Mouse (Mus musculus): ENCODE results near the gene Ints11. TPM values are rescaled to one million over a fixed set of nuclear protein-coding genes. Genes with fewer than 3 reads are reported as not detected.

Ints11 gene
- polyA plus RNA-seq, 1 experiment from 2014 or later = 103 TPM

DNA sequence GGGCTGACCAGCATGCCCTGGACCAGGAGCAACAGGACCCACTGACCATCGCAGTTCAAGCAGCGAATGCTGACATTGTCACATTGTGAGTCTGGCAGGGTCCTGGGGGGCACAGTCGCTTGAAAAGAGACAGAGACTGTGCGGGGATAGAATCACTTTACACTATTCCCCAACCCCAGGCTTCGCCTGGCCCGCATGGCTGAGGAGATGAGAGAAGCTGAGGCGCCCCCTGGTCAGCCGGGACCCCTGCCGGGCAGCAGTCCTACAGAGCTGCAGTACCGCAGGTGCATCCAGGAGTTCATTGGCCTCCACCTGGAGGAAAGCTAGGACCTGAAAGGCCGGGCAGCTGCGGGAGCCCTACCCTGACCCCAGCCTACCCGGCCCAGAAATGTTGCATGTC is 36.3 kb downstream of the Ints11 start:
- Histone ChIP-seq H3K4me3 (ENCODE audit: low read depth, low read length) (no peak overlapping the region), H3K4me2 (no peak overlapping the region), H3K9me3 (ENCODE audit: control insufficient read depth, low read length) (no peaks in the 10 kb centered on the region), H3K27me3 (ENCODE audit: control insufficient read depth, insufficient read depth, low read length) (no peaks in the 10 kb centered on the region), H3K27ac (ENCODE audit: low read depth, low read length) (no peak overlapping the region), H3K4me1 (ENCODE audit: control insufficient read depth, insufficient read depth, low read length) (no peaks in the 10 kb centered on the region), H3K9ac (ENCODE audit: low read length) (no peak overlapping the region), H3K36me3 (ENCODE audit: control insufficient read depth, insufficient read depth, low read length) (peaks cover 28% of the 10 kb centered on the region)
- ATAC-seq (ENCODE audit: low FRiP score) (no peak), DNase-seq (ENCODE audit: low spot score, missing footprints) (peak; percentile 41)
- WGBS = 85% methylated on average over 13 of the region's 13 CpGs

- WGBS = 87% methylated on average over 9 of the region's 9 CpGs
- Histone ChIP-seq H3K9ac (ENCODE audit: low read length) (no peak overlapping the region), H3K4me1 (ENCODE audit: control insufficient read depth, insufficient read depth, low read length) (no peaks in the 10 kb centered on the region), H3K4me3 (ENCODE audit: low read depth, low read length) (no peak overlapping the region), H3K27ac (ENCODE audit: low read depth, low read length) (no peak overlapping the region), H3K9me3 (ENCODE audit: control insufficient read depth, low read length) (no peaks in the 10 kb centered on the region), H3K36me3 (ENCODE audit: control insufficient read depth, insufficient read depth, low read length) (peaks cover 28% of the 10 kb centered on the region), H3K4me2 (no peak overlapping the region), H3K27me3 (ENCODE audit: control insufficient read depth, insufficient read depth, low read length) (no peaks in the 10 kb centered on the region)
- DNase-seq (ENCODE audit: low spot score, missing footprints) (no peak), ATAC-seq (ENCODE audit: low FRiP score) (no peak)
These were observed 36.8 kb downstream of the Ints11 start for GRCm38 (mm10) chr4:155906125-155906524.

GRCm38 (mm10) chr4:155907003-155907402 is 37.7 kb downstream of the Ints11 start:
- Histone ChIP-seq H3K9ac (ENCODE audit: low read length) (no peak overlapping the region), H3K9me3 (ENCODE audit: control insufficient read depth, low read length) (no peaks in the 10 kb centered on the region), H3K4me1 (ENCODE audit: control insufficient read depth, insufficient read depth, low read length) (no peaks in the 10 kb centered on the region), H3K4me3 (ENCODE audit: low read depth, low read length) (no peak overlapping the region), H3K27me3 (ENCODE audit: control insufficient read depth, insufficient read depth, low read length) (no peaks in the 10 kb centered on the region), H3K36me3 (ENCODE audit: control insufficient read depth, insufficient read depth, low read length) (peaks cover 23% of the 10 kb centered on the region), H3K27ac (ENCODE audit: low read depth, low read length) (no peak overlapping the region), H3K4me2 (no peak overlapping the region)
- DNase-seq (ENCODE audit: low spot score, missing footprints) = no peak
- ATAC-seq (ENCODE audit: low FRiP score) = no peak
- WGBS = 86% methylated on average over 11 of the region's 11 CpGs

GRCm38 (mm10) chr4:155908281-155908680 is 38.9 kb downstream of the Ints11 start:
- Histone ChIP-seq H3K36me3 (ENCODE audit: control insufficient read depth, insufficient read depth, low read length) (peaks cover 12% of the 10 kb centered on the region), H3K27ac (ENCODE audit: low read depth, low read length) (no peak overlapping the region), H3K4me2 (no peak overlapping the region), H3K4me3 (ENCODE audit: low read depth, low read length) (no peak overlapping the region), H3K9me3 (ENCODE audit: control insufficient read depth, low read length) (no peaks in the 10 kb centered on the region), H3K9ac (ENCODE audit: low read length) (no peak overlapping the region), H3K4me1 (ENCODE audit: control insufficient read depth, insufficient read depth, low read length) (no peaks in the 10 kb centered on the region), H3K27me3 (ENCODE audit: control insufficient read depth, insufficient read depth, low read length) (no peaks in the 10 kb centered on the region)
- WGBS = 78% methylated on average over 7 of the region's 7 CpGs
- DNase-seq (ENCODE audit: low spot score, missing footprints) (peak; percentile 69), ATAC-seq (ENCODE audit: low FRiP score) (no peak)

DNA sequence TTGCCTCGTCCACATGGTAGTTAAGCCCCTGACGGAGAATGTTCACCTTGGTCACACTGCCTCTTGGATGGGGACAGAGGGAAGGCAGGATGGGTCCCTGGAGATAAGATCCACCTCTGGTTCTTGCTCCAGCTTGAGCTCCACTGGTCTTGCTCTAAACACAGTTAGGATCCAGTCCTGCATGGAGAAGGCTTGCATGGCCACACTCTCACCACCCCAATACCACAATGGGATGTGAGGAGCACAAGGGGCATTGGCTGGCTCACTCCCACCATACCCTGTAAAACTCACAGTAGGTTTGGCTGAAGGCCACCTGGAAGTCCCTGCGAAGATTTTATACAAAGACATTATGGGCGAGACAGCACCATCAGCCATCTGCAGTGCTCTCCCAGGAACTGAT is 39.4 kb downstream of the Ints11 start:
- WGBS = 88% methylated on average over 4 of the region's 4 CpGs
- no peak overlapping the region for H3K9ac ChIP-seq (ENCODE audit: low read length)
- DNase-seq (ENCODE audit: low spot score, missing footprints) = peak; percentile 60
- no peak overlapping the region for H3K4me2 ChIP-seq
- H3K27me3 ChIP-seq (ENCODE audit: control insufficient read depth, insufficient read depth, low read length) = no peaks in the 10 kb centered on the region
- H3K4me3 ChIP-seq (ENCODE audit: low read depth, low read length) = no peak overlapping the region
- no peak overlapping the region for H3K27ac ChIP-seq (ENCODE audit: low read depth, low read length)
- no peak for ATAC-seq (ENCODE audit: low FRiP score)
- no peaks in the 10 kb centered on the region for H3K4me1 ChIP-seq (ENCODE audit: control insufficient read depth, insufficient read depth, low read length)
- H3K9me3 ChIP-seq (ENCODE audit: control insufficient read depth, low read length) = no peaks in the 10 kb centered on the region
- H3K36me3 ChIP-seq (ENCODE audit: control insufficient read depth, insufficient read depth, low read length) = peaks cover 10% of the 10 kb centered on the region

DNA sequence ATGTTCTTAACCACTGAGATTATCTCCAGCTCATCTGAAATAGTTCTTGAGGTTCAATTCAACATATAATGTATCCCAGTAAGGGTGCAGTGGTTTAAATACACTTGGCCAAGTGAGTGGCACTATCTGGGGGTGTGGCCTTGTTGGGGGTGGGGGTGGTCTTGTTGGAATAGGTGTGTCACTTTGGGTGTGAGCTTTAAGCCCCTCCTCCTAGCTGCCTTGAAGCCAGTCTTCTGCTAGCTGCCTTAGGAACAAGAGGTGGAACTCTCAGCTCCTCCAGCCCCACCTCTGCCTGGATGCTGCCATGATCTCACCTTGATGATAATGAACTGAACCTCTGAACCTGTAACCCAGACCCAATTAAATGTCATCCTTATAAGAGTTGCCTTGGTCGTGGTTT is 62.7 kb downstream of the Ints11 start:
- ATAC-seq (ENCODE audit: low FRiP score) (no peak), DNase-seq (ENCODE audit: low spot score, missing footprints) (no peak)
- Histone ChIP-seq H3K4me2 (no peak overlapping the region), H3K27me3 (ENCODE audit: control insufficient read depth, insufficient read depth, low read length) (no peaks in the 10 kb centered on the region), H3K27ac (ENCODE audit: low read depth, low read length) (no peak overlapping the region), H3K4me3 (ENCODE audit: low read depth, low read length) (no peak overlapping the region), H3K9ac (ENCODE audit: low read length) (no peak overlapping the region), H3K36me3 (ENCODE audit: control insufficient read depth, insufficient read depth, low read length) (no peaks in the 10 kb centered on the region), H3K9me3 (ENCODE audit: control insufficient read depth, low read length) (no peaks in the 10 kb centered on the region), H3K4me1 (ENCODE audit: control insufficient read depth, insufficient read depth, low read length) (no peaks in the 10 kb centered on the region)
- 77% methylated on average over 1 of the region's 1 CpGs for WGBS

Small RNA genes within 50 kb of the gene (microRNA-seq; reads per million reads assigned to microRNA genes)
- not detected for gene Gm22991

Other genes starting within 250 kb of the Ints11 start
- gene Cdk11b, start 244.7 kb upstream of the Ints11 start, polyA plus RNA-seq (2014; fragmentation: Nextera tagmentation; extraction: Ambion mirVana) = 72.9 and 83.6 TPM in 2 replicates
- gene Gm10563, start 224.1 kb upstream of the Ints11 start, polyA plus RNA-seq (2014; fragmentation: Nextera tagmentation; extraction: Ambion mirVana) = not detected in 2 replicates
- 2.5 and 4.1 TPM in 2 replicates for gene Mmp23, start 216.2 kb upstream of the Ints11 start, polyA plus RNA-seq (2014; fragmentation: Nextera tagmentation; extraction: Ambion mirVana)
- gene Mib2, start 200.3 kb upstream of the Ints11 start, polyA plus RNA-seq (2014; fragmentation: Nextera tagmentation; extraction: Ambion mirVana) = 11.8 and 12.8 TPM in 2 replicates
- gene Fndc10, start 175.2 kb upstream of the Ints11 start, polyA plus RNA-seq (2014; fragmentation: Nextera tagmentation; extraction: Ambion mirVana) = 1.3 and 1.5 TPM in 2 replicates
- gene Ssu72, start 164.7 kb upstream of the Ints11 start, polyA plus RNA-seq (2014; fragmentation: Nextera tagmentation; extraction: Ambion mirVana) = 147 and 155 TPM in 2 replicates
- gene Tmem240, start 134.7 kb upstream of the Ints11 start, polyA plus RNA-seq (2014; fragmentation: Nextera tagmentation; extraction: Ambion mirVana) = 0.69 and 0.96 TPM in 2 replicates
- 84.5 and 84.6 TPM in 2 replicates for gene Atad3a, start 108.5 kb upstream of the Ints11 start, polyA plus RNA-seq (2014; fragmentation: Nextera tagmentation; extraction: Ambion mirVana)
- 9.1 and 9.9 TPM in 2 replicates for gene Vwa1, start 94.8 kb upstream of the Ints11 start, polyA plus RNA-seq (2014; fragmentation: Nextera tagmentation; extraction: Ambion mirVana)
- gene Tmem88b, start 83.7 kb upstream of the Ints11 start, polyA plus RNA-seq (2014; fragmentation: Nextera tagmentation; extraction: Ambion mirVana) = 0.14 and 0.21 TPM in 2 replicates
- gene Ankrd65, start 79.1 kb upstream of the Ints11 start, polyA plus RNA-seq (2014; fragmentation: Nextera tagmentation; extraction: Ambion mirVana) = not detected in 2 replicates
- 225 and 243 TPM in 2 replicates for gene Mrpl20, start 66.7 kb upstream of the Ints11 start, polyA plus RNA-seq (2014; fragmentation: Nextera tagmentation; extraction: Ambion mirVana)
- gene Ccnl2, start 57.1 kb upstream of the Ints11 start, polyA plus RNA-seq (2014; fragmentation: Nextera tagmentation; extraction: Ambion mirVana) = 146 and 157 TPM in 2 replicates
- 113 and 128 TPM in 2 replicates for gene Aurkaip1, start 38.3 kb upstream of the Ints11 start, polyA plus RNA-seq (2014; fragmentation: Nextera tagmentation; extraction: Ambion mirVana)
- 37.7 and 41.9 TPM in 2 replicates for gene Mxra8, start 29.9 kb upstream of the Ints11 start, polyA plus RNA-seq (2014; fragmentation: Nextera tagmentation; extraction: Ambion mirVana)
- gene Dvl1, start 22.1 kb upstream of the Ints11 start, polyA plus RNA-seq (2014; fragmentation: Nextera tagmentation; extraction: Ambion mirVana) = 8.6 and 10.7 TPM in 2 replicates
- 0.34 and 0.59 TPM in 2 replicates for gene Tas1r3, start 6.2 kb upstream of the Ints11 start, polyA plus RNA-seq (2014; fragmentation: Nextera tagmentation; extraction: Ambion mirVana)
- gene Cptp, start 106 bp upstream of the Ints11 start, polyA plus RNA-seq (2014; fragmentation: Nextera tagmentation; extraction: Ambion mirVana) = 24.7 and 24.8 TPM in 2 replicates
- 37.2 and 39.4 TPM in 2 replicates for gene Pusl1, start 22.2 kb downstream of the Ints11 start, polyA plus RNA-seq (2014; fragmentation: Nextera tagmentation; extraction: Ambion mirVana)
- gene Acap3, start 22.3 kb downstream of the Ints11 start, polyA plus RNA-seq (2014; fragmentation: Nextera tagmentation; extraction: Ambion mirVana) = 25.6 and 27.5 TPM in 2 replicates
- gene Ube2j2, start 74.3 kb downstream of the Ints11 start, polyA plus RNA-seq (2014; fragmentation: Nextera tagmentation; extraction: Ambion mirVana) = 148 and 158 TPM in 2 replicates
- 19.8 and 20.4 TPM in 2 replicates for gene C1qtnf12, start 92.8 kb downstream of the Ints11 start, polyA plus RNA-seq (2014; fragmentation: Nextera tagmentation; extraction: Ambion mirVana)
- 17.2 and 18.8 TPM in 2 replicates for gene B3galt6, start 123.1 kb downstream of the Ints11 start, polyA plus RNA-seq (2014; fragmentation: Nextera tagmentation; extraction: Ambion mirVana)
- 130 and 136 TPM in 2 replicates for gene Sdf4, start 123.3 kb downstream of the Ints11 start, polyA plus RNA-seq (2014; fragmentation: Nextera tagmentation; extraction: Ambion mirVana)
- gene Tnfrsf4, start 144.3 kb downstream of the Ints11 start, polyA plus RNA-seq (2014; fragmentation: Nextera tagmentation; extraction: Ambion mirVana) = 0.41 and 1.1 TPM in 2 replicates
- gene Tnfrsf18, start 156.6 kb downstream of the Ints11 start, polyA plus RNA-seq (2014; fragmentation: Nextera tagmentation; extraction: Ambion mirVana) = 0.58 and 0.87 TPM in 2 replicates
- gene Ttll10, start 189.9 kb downstream of the Ints11 start, polyA plus RNA-seq (2014; fragmentation: Nextera tagmentation; extraction: Ambion mirVana) = 0.15 TPM in 1 of 2 replicates, not detected in the other
- gene 9430015G10Rik, start 240.4 kb downstream of the Ints11 start, polyA plus RNA-seq (2014; fragmentation: Nextera tagmentation; extraction: Ambion mirVana) = 49.5 and 55.7 TPM in 2 replicates

All from midbrain, embryonic 11.5 days (tissue).